7 mouse cellular contexts compared by ENCODE assay signal in genomic region chr9:44920374-44921122, GRCm38 (mm10). TPM values are rescaled to one million over a fixed set of nuclear protein-coding genes. Genes with fewer than 3 reads are reported as not detected.
DNase-seq lines count a peak whose midpoint lies in the region; ATAC-seq lines count a peak whose summit lies in the region.

Gene Atp5l (minus strand): TSS chr9:44920742.

- WGBS in intestine, embryonic 15.5 days: under 1% methylated on average over 48 of the region's 48 CpGs
- under 1% methylated on average over 48 of the region's 48 CpGs for WGBS in midbrain, embryonic 10.5 days

- peak within 1 kb of the TSS; percentile 94 for H3K27ac ChIP-seq in intestine, embryonic 15.5 days
- H3K27ac ChIP-seq in midbrain, embryonic 10.5 days (replicated peaks): peak within 1 kb of the TSS; percentile 93

- H3K9ac ChIP-seq in intestine, embryonic 15.5 days: peak within 1 kb of the TSS; percentile 95

- ATAC-seq in intestine, embryonic 15.5 days: peak; percentile 91

- peak within 1 kb of the TSS; percentile 72 for H3K4me2 ChIP-seq in intestine, embryonic 15.5 days (replicated peaks)

- H3K36me3 ChIP-seq in intestine, embryonic 15.5 days: no peaks in the 10 kb centered on the region
- no peaks in the 10 kb centered on the region for H3K36me3 ChIP-seq in midbrain, embryonic 10.5 days

- 0 out of 2 replicates have a peak, but pooled peaks cover 7% of the 10 kb centered on the region for H3K4me1 ChIP-seq in intestine, embryonic 15.5 days (replicated peaks)
- peaks cover 17% of the 10 kb centered on the region for H3K4me1 ChIP-seq in midbrain, embryonic 10.5 days

- intact Hi-C loops in gastrocnemius, postnatal 36 days (cut with DNase I): loop anchor here (5.0 kb wide), 1 partner anchor 42 kb away; no protein-coding TSS in a partner anchor
- intact Hi-C loops in left cerebral cortex, postnatal 25 days (cut with DNase I): loop anchor here (2.0 to 5.0 kb wide), 2 partner anchors 40 to 83 kb away; partner anchors contain the start of gene Kmt2a

- H3K4me3 ChIP-seq in intestine, embryonic 15.5 days (replicated peaks): peak within 1 kb of the TSS; percentile 93
- H3K4me3 ChIP-seq in midbrain, embryonic 10.5 days: peak within 1 kb of the TSS; percentile 98

- H3K27me3 ChIP-seq in intestine, embryonic 15.5 days (replicated peaks): no peaks in the 10 kb centered on the region
- no peaks in the 10 kb centered on the region for H3K27me3 ChIP-seq in midbrain, embryonic 10.5 days (ENCODE audit: low read depth, poor library complexity, severe bottlenecking)

- peak; percentile 88 for DNase-seq in adrenal gland, adult 2 months
- DNase-seq in embryo, embryonic 11.5 days (ENCODE audit: low read depth, low spot score): peak; percentile 90
- DNase-seq in gastrocnemius, postnatal 36 days: peak; percentile 79 to 80
- DNase-seq in left cerebral cortex, postnatal 25 days (ENCODE audit: low spot score in 2 of 2): peak; percentile 90 to 94
- peak; percentile 87 for DNase-seq in midbrain, embryonic 10.5 days (ENCODE audit: low spot score)
- peak; percentile 71 for DNase-seq in right cerebral cortex, postnatal 4 days

- H3K9me3 ChIP-seq in intestine, embryonic 15.5 days: no peaks in the 10 kb centered on the region
- H3K9me3 ChIP-seq in midbrain, embryonic 10.5 days (replicated peaks): no peaks in the 10 kb centered on the region

RNA-seq across cellular contexts. Expression of gene Atp5l, which starts in this region (rescaled TPM):
- 100 to 1,000 TPM; 557 to 696 TPM for total RNA-seq in adrenal gland, adult 2 months (2021)
- 184 and 248 TPM in 2 replicates for polyA plus RNA-seq in adrenal gland, adult 2 months (2012; rRNA removed)
- 100 to 1,000 TPM; 659 to 699 TPM for total RNA-seq in gastrocnemius, postnatal 36 days (2021)
- 920 and 926 TPM in 2 replicates for polyA plus RNA-seq in intestine, embryonic 15.5 days (2015; fragmentation: Nextera tagmentation; extraction: Ambion mirVana)
- total RNA-seq in left cerebral cortex, postnatal 25 days (2021): 100 to 1,000 TPM; 339 to 353 TPM
- 541 and 557 TPM in 2 replicates for polyA plus RNA-seq in midbrain, embryonic 10.5 days (2016; fragmentation: Nextera tagmentation; extraction: Ambion mirVana)

Comparison
In these comparisons a context has a peak if more than half of its experiments do, and no peak if none do; other contexts are left out.
1. Peak in every context shown above with its lines: DNase-seq, ATAC-seq, H3K4me3 ChIP-seq and H3K27ac ChIP-seq.